Mouse (Mus musculus) lung, postnatal 0 days (tissue): ENCODE data around the gene Nav3. TPM values are rescaled to one million over a fixed set of nuclear protein-coding genes. Genes with fewer than 3 reads are reported as not detected.
A peak's percentile ranks its signal among the peaks of the same experiment; 100 is the strongest.

Experiments used
- ATAC-seq: fragments of 200-750 bp; cut with Nextera tagmentation; 2 replicates; pipeline ENCODE4 v1.8.0; 2017; ENCODE audit warnings: moderate library complexity
- DNase-seq: peaks from one replicate; pipeline ENCODE4 v3.0.0-alpha.2; 2016; ENCODE audit warnings: low spot score
- H3K27ac ChIP-seq: fragments of 300-500 bp; sonication (generic); 2 replicates; pipeline ENCODE4 v1.5.1; 2014; ENCODE audit warnings: antibody characterized with exemption, mild to moderate bottlenecking, low read length, mixed read lengths
- H3K27me3 ChIP-seq: fragments of 300-500 bp; sonication (generic); replicated peaks from 2 replicates; pipeline ENCODE4 v1.6.1; 2014; ENCODE audit warnings: low read length, mixed read lengths; ENCODE audit not compliant: insufficient read depth
- H3K36me3 ChIP-seq: fragments of 300-500 bp; sonication (generic); 2 replicates; pipeline ENCODE4 v1.6.1; 2014; ENCODE audit warnings: low read length, mixed read lengths; ENCODE audit not compliant: insufficient read depth
- H3K4me1 ChIP-seq: fragments of 300-500 bp; sonication (generic); 2 replicates; pipeline ENCODE4 v1.6.1; 2014; ENCODE audit warnings: antibody characterized with exemption, low read depth, low read length, mixed read lengths; ENCODE audit not compliant: insufficient read depth
- H3K4me2 ChIP-seq: fragments of 300-500 bp; sonication (generic); replicated peaks from 2 replicates; pipeline ENCODE4 v1.6.1; 2014; ENCODE audit warnings: low read depth, mild to moderate bottlenecking, low read length, moderate library complexity, mixed read lengths
- H3K4me3 ChIP-seq: fragments of 300-500 bp; sonication (generic); 2 replicates; pipeline ENCODE4 v1.5.1; 2014; ENCODE audit warnings: low read depth, low read length
- H3K9ac ChIP-seq: fragments of 300-500 bp; sonication (generic); replicated peaks from 2 replicates; pipeline ENCODE4 v1.6.1; 2014; ENCODE audit warnings: low read depth, mild to moderate bottlenecking
- H3K9me3 ChIP-seq: fragments of 300-500 bp; sonication (generic); 2 replicates; pipeline ENCODE4 v1.6.1; 2016; ENCODE audit warnings: low read length, mixed read lengths
- CTCF ChIP-seq: IDR thresholded peaks from 2 replicates; pipeline ENCODE4 v1.5.1; 2016; ENCODE audit warnings: antibody characterized with exemption, mild to moderate bottlenecking
- EP300 ChIP-seq: IDR thresholded peaks from 2 replicates; pipeline ENCODE4 v1.6.1; 2016; ENCODE audit warnings: antibody characterized with exemption, mild to moderate bottlenecking, control low read depth
- WGBS: fragments of 180-500 bp; shearing (Covaris S2); extraction: QIAGEN DNeasy Blood & Tissue Kit; methylation state at CpG from one replicate; pipeline ENCODE4 v1.1.7; 2014; 5-methylcytosine and 5-hydroxymethylcytosine counted together
- polyA plus RNA-seq: library from polyadenylated mRNA; unstranded; fragments of >200 nt; fragmentation: Nextera tagmentation; extraction: Ambion mirVana; gene quantifications from 2 replicates; pipeline ENCODE4 v1.2.1, GENCODE M21; 2015

Nav3 gene
- polyA plus RNA-seq, 1 experiment from 2014 or later, result 0.33 TPM

- no peaks in the 10 kb centered on the region for H3K36me3 ChIP-seq
- no peak overlapping the region for H3K4me3 ChIP-seq
- H3K27ac ChIP-seq, result no peak overlapping the region
- H3K9me3 ChIP-seq, result no peaks in the 10 kb centered on the region
- no peak for ATAC-seq
- TF ChIP-seq CTCF, result no peak
- H3K4me1 ChIP-seq, result no peaks in the 10 kb centered on the region
- 58% methylated on average over 3 of the region's 3 CpGs for WGBS
- no peak overlapping the region for H3K9ac ChIP-seq
- H3K27me3 ChIP-seq, result no peaks in the 10 kb centered on the region
- DNase-seq, result no peak
- no peak overlapping the region for H3K4me2 ChIP-seq
Observed at GRCm38 (mm10) chr10:109796981-109797380, 659.0 kb downstream of the Nav3 start.

GRCm38 (mm10) chr10:109793491-109793890, 662.5 kb downstream of the Nav3 start:
- Histone ChIP-seq H3K4me2 (no peak overlapping the region), H3K4me3 (no peak overlapping the region), H3K27me3 (no peaks in the 10 kb centered on the region), H3K9me3 (no peaks in the 10 kb centered on the region), H3K9ac (no peak overlapping the region), H3K36me3 (no peaks in the 10 kb centered on the region), H3K4me1 (no peaks in the 10 kb centered on the region), H3K27ac (no peak overlapping the region)
- DNase-seq, result no peak
- ATAC-seq, result no peak
- 53% methylated on average over 4 of the region's 4 CpGs for WGBS
- TF ChIP-seq CTCF (no peak), EP300 (no peak)

- H3K27me3 ChIP-seq, result no peaks in the 10 kb centered on the region
- no peak overlapping the region for H3K4me3 ChIP-seq
- 75% methylated on average over 2 of the region's 2 CpGs for WGBS
- no peak overlapping the region for H3K4me2 ChIP-seq
- H3K4me1 ChIP-seq, result no peaks in the 10 kb centered on the region
- TF ChIP-seq CTCF, result no peak
- no peak for TF ChIP-seq EP300
- DNase-seq (no peak), ATAC-seq (no peak)
- no peaks in the 10 kb centered on the region for H3K9me3 ChIP-seq
- no peak overlapping the region for H3K9ac ChIP-seq
- H3K27ac ChIP-seq, result no peak overlapping the region
- no peaks in the 10 kb centered on the region for H3K36me3 ChIP-seq
Observed at GRCm38 (mm10) chr10:109788728-109789127, 667.3 kb downstream of the Nav3 start.

DNA sequence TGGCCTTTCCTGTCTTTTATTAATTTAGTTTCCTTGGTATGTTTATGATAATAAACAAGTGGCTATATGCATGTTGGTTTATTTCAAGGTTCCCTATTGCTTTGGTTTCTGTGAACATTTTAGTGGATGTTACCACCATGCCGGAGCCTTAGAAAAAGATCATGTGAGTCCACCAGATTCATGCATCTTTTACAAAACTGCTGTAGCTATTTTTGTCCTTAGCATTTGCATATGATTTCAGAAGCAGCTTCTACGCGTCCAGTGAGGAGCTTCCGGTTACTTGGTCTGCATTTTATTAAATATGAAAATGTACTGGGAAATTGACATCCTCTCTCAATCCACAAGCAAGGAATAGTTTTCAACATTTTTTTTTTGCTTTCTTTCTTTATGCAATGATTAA, 676.9 kb downstream of the Nav3 start:
- Histone ChIP-seq H3K4me1 (no peaks in the 10 kb centered on the region), H3K9me3 (no peaks in the 10 kb centered on the region), H3K27ac (no peak overlapping the region), H3K4me2 (no peak overlapping the region), H3K4me3 (no peak overlapping the region), H3K36me3 (no peaks in the 10 kb centered on the region), H3K9ac (no peak overlapping the region), H3K27me3 (no peaks in the 10 kb centered on the region)
- TF ChIP-seq EP300 (no peak), CTCF (no peak)
- 91% methylated on average over 4 of the region's 4 CpGs for WGBS
- DNase-seq (no peak), ATAC-seq (no peak)

GRCm38 (mm10) chr10:109769092-109769491, 686.9 kb downstream of the Nav3 start:
- H3K9me3 ChIP-seq, result no peaks in the 10 kb centered on the region
- WGBS, result 78% methylated on average over 8 of the region's 8 CpGs
- H3K4me1 ChIP-seq, result no peaks in the 10 kb centered on the region
- H3K9ac ChIP-seq, result no peak overlapping the region
- TF ChIP-seq CTCF (no peak), EP300 (no peak)
- ATAC-seq, result no peak
- H3K27me3 ChIP-seq, result no peaks in the 10 kb centered on the region
- no peak overlapping the region for H3K4me3 ChIP-seq
- no peak overlapping the region for H3K27ac ChIP-seq
- H3K4me2 ChIP-seq, result no peak overlapping the region
- DNase-seq, result no peak
- H3K36me3 ChIP-seq, result no peaks in the 10 kb centered on the region

DNA sequence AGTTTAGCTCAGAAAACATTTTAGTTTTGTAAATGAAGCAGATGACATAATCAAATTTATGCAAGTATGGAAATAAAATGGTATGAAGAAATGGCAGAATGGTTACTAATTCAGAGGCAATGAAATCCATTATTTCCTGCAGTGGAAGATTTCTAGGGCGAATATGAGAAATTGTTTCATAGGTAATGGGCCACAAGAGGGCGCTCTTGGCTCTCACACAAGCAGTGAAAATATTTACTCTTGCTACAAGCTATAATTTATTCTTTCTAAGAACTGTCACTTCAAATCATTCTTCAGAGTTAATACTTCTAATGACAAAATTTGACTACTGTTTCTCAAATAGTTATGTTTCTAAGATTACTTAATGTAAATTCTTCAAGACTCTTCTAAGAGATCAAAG, 690.4 kb downstream of the Nav3 start:
- H3K9ac ChIP-seq, result no peak overlapping the region

More for the DNA sequence above, 690.4 kb downstream of the Nav3 start:
- no peaks in the 10 kb centered on the region for H3K4me1 ChIP-seq
- H3K27me3 ChIP-seq, result no peaks in the 10 kb centered on the region
- no peak overlapping the region for H3K27ac ChIP-seq
- H3K4me3 ChIP-seq, result no peak overlapping the region
- no peaks in the 10 kb centered on the region for H3K36me3 ChIP-seq
- peak; percentile 63 for DNase-seq
- WGBS, result 4% methylated on average over 2 of the region's 2 CpGs
- no peak for TF ChIP-seq EP300
- TF ChIP-seq CTCF, result peak; percentile 69
- H3K9me3 ChIP-seq, result no peaks in the 10 kb centered on the region
- no peak overlapping the region for H3K4me2 ChIP-seq
- no peak for ATAC-seq
